In the genomic region with DNA sequence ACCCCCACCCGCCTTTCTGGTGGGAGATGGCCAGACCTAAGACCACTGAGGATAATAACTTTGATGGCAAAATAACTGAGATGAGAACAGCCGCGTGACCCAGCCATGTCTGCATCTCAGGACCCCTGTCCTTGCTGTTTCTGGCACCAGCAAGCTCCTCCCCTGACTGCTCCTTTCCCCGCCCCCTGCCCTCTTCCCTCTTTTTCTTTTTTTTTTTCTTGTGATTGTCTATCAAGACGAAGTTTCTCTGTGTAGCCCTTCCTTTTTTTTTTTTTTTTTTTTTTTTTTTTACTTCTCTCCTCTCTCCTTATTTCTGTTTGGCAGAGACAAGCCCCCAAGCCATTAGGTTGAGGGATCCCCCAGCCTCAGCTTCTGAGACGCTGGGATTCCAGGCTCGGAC, we compare ENCODE assay signal across 28 mouse cellular contexts. TPM values are rescaled to one million over a fixed set of nuclear protein-coding genes. Genes with fewer than 3 reads are reported as not detected.
DNase-seq lines count a peak whose midpoint lies in the region; ATAC-seq and TF ChIP-seq lines count a peak whose summit lies in the region.
"Had no signal": no experiment of that assay in that cellular context is flagged by ENCODE, and none has a peak within 500 bp of the region (broad histone marks: within the 10 kb centered on the region; RNA-seq: fewer than 3 reads in every experiment).

No protein-coding gene starts in this region.

- no peaks in the 10 kb centered on the region for H3K27me3 ChIP-seq in liver, embryonic 13.5 days
- no peaks in the 10 kb centered on the region for H3K27me3 ChIP-seq in MEL (ENCODE audit: control insufficient read depth in 1 of 2, insufficient read depth in 2 of 2, low read length in 2 of 2)
- H3K27me3 ChIP-seq in liver, embryonic 14.5 days (ENCODE audit: control insufficient read depth, insufficient read depth, low read length) = no peaks in the 10 kb centered on the region
- H3K27me3 ChIP-seq: embryonic facial prominence, embryonic 13.5 days; kidney, embryonic 15.5 days; limb, embryonic 13.5 days; midbrain, embryonic 15.5 days; neural tube, embryonic 13.5 days; Patski; stomach, embryonic 15.5 days had no signal

- H3K79me2 ChIP-seq in MEL (ENCODE audit: control insufficient read depth, insufficient read depth, low read length, poor library complexity) = no peaks in the 10 kb centered on the region

- intact Hi-C loops in heart, postnatal 36 days (cut with DNase I) = no loop called here

- no peak for DNase-seq in liver, embryonic 13.5 days
- DNase-seq in liver (no peak), MEL (ENCODE audit: low read depth, low spot score) (peak; percentile 74)
- no peak for DNase-seq in liver, embryonic 14.5 days (ENCODE audit: low read depth in 3 of 3, low spot score in 3 of 3)
- no peak for DNase-seq in heart, postnatal 36 days
- no peak for DNase-seq in kidney, postnatal 36 days
- DNase-seq: adrenal gland, postnatal 10 days; cerebellum, adult 18-20 months; cerebellum, postnatal 14 days; kidney, postnatal 4 days; layer of hippocampus, adult 9-11 months; lung, embryonic 14.5 days; retina, postnatal 1 day had no signal

- H3K9ac ChIP-seq in liver, embryonic 13.5 days = peak overlapping the region; percentile 72; the same call in 1 of the 2 replicates
- H3K9ac ChIP-seq in MEL (ENCODE audit: control insufficient read depth, low read depth, low read length, poor library complexity, severe bottlenecking) = no peak overlapping the region
- no peak overlapping the region for H3K9ac ChIP-seq in liver, embryonic 14.5 days (replicated peaks)
- H3K9ac ChIP-seq: embryonic facial prominence, embryonic 13.5 days; kidney, embryonic 15.5 days; limb, embryonic 13.5 days; lung, embryonic 14.5 days; midbrain, embryonic 15.5 days; neural tube, embryonic 13.5 days; stomach, embryonic 15.5 days had no signal

- TF ChIP-seq CTCF in MEL (IDR thresholded peaks at IDR 0.05 in 2 of 3, conservative IDR thresholded peaks at IDR 0.05 in 1 of 3; ENCODE audit: control insufficient read depth in 1 of 3, insufficient read depth in 1 of 3, low read depth in 2 of 3, low read length in 3 of 3, poor library complexity in 1 of 3, severe bottlenecking in 1 of 3) = no peak
- TF ChIP-seq CTCF in liver, embryonic 14.5 days (IDR thresholded peaks at IDR 0.05; ENCODE audit: low read depth) = no peak

- no peak overlapping the region for H3K4me3 ChIP-seq in liver, embryonic 13.5 days (replicated peaks)
- no peak overlapping the region for H3K4me3 ChIP-seq in MEL (ENCODE audit: control insufficient read depth in 1 of 2, insufficient read depth in 1 of 2, low read depth in 2 of 2, low read length in 2 of 2)
- H3K4me3 ChIP-seq in liver, embryonic 14.5 days (ENCODE audit: insufficient read depth in 1 of 2, low read depth in 2 of 2, low read length in 2 of 2) = no peak overlapping the region
- H3K4me3 ChIP-seq: embryonic facial prominence, embryonic 13.5 days; erythroblast, embryonic 14.5 days; kidney, embryonic 15.5 days; limb, embryonic 13.5 days; megakaryocyte, embryonic 14.5 days; midbrain, embryonic 15.5 days; neural tube, embryonic 13.5 days; stomach, embryonic 15.5 days had no signal

- no peak for TF ChIP-seq POLR2A in MEL (IDR thresholded peaks at IDR 0.05; ENCODE audit: control insufficient read depth in 1 of 2, insufficient read depth in 1 of 2, low read depth in 1 of 2, low read length in 2 of 2, poor library complexity in 1 of 2)

- H3K27ac ChIP-seq in liver, embryonic 13.5 days = peak overlapping the region; percentile 98
- H3K27ac ChIP-seq in MEL (ENCODE audit: control insufficient read depth, low read depth, low read length) = no peak overlapping the region
- peak overlapping the region; percentile 100 for H3K27ac ChIP-seq in liver, embryonic 14.5 days
- H3K27ac ChIP-seq: embryonic facial prominence, embryonic 13.5 days; kidney, embryonic 15.5 days; limb, embryonic 13.5 days; midbrain, embryonic 15.5 days; neural tube, embryonic 13.5 days; stomach, embryonic 15.5 days had no signal

- no peak for TF ChIP-seq EP300 in MEL (IDR thresholded peaks at IDR 0.05; ENCODE audit: low read depth in 1 of 2, low read length in 2 of 2)
- no peak for TF ChIP-seq EP300 in liver, embryonic 14.5 days (IDR thresholded peaks at IDR 0.05; ENCODE audit: low read depth)

- WGBS in liver, embryonic 13.5 days (ENCODE audit: insufficient replicate concordance) = 54% methylated on average over 7 of the region's 7 CpGs
- 58% methylated on average over 7 of the region's 7 CpGs for WGBS in liver, embryonic 14.5 days (ENCODE audit: insufficient replicate concordance)

- no peak for ATAC-seq in liver, embryonic 13.5 days (ENCODE audit: low read depth)
- no peak for ATAC-seq in liver, embryonic 14.5 days (ENCODE audit: insufficient read depth)
- ATAC-seq in CD4-positive, CD25-positive, alpha-beta regulatory T cell, adult 4 months = no peak
- ATAC-seq: activated CD4-positive, CD25-positive, alpha-beta regulatory T cell, adult 4 months; forebrain, embryonic 14.5 days; intestine, postnatal 0 days; midbrain, embryonic 15.5 days; Patski had no signal

- no peak overlapping the region for H3K4me2 ChIP-seq in liver, embryonic 13.5 days
- H3K4me2 ChIP-seq in liver, embryonic 14.5 days (ENCODE audit: low read depth) = no peak overlapping the region
- H3K4me2 ChIP-seq: embryonic facial prominence, embryonic 13.5 days; heart, embryonic 11.5 days; kidney, embryonic 15.5 days; limb, embryonic 13.5 days; lung, embryonic 14.5 days; midbrain, embryonic 15.5 days; neural tube, embryonic 13.5 days; stomach, embryonic 15.5 days had no signal

- H3K36me3 ChIP-seq in liver, embryonic 13.5 days = no peaks in the 10 kb centered on the region
- peaks cover 0 to 17% of the 10 kb centered on the region in 2 experiments; a peak in 2 of 4 replicates for H3K36me3 ChIP-seq in MEL (ENCODE audit: control insufficient read depth in 1 of 2, insufficient read depth in 2 of 2, low read length in 2 of 2)
- no peaks in the 10 kb centered on the region for H3K36me3 ChIP-seq in liver, embryonic 14.5 days (replicated peaks; ENCODE audit: control insufficient read depth, insufficient read depth, low read depth)
- H3K36me3 ChIP-seq: embryonic facial prominence, embryonic 13.5 days; kidney, embryonic 15.5 days; limb, embryonic 13.5 days; midbrain, embryonic 15.5 days; neural tube, embryonic 13.5 days; stomach, embryonic 15.5 days had no signal

- H3K9me3 ChIP-seq in liver, embryonic 13.5 days (replicated peaks) = peaks cover 5% of the 10 kb centered on the region; the same call in 1 of the 2 replicates
- no peaks in the 10 kb centered on the region for H3K9me3 ChIP-seq in MEL (replicated peaks; ENCODE audit: insufficient read depth, low read length)
- H3K9me3 ChIP-seq in liver, embryonic 14.5 days (ENCODE audit: control insufficient read depth, low read length) = peaks cover 4% of the 10 kb centered on the region; the same call in 1 of the 2 replicates
- H3K9me3 ChIP-seq: embryonic facial prominence, embryonic 13.5 days; midbrain, embryonic 15.5 days; stomach, embryonic 15.5 days had no signal

- H3K4me1 ChIP-seq in liver, embryonic 13.5 days (replicated peaks) = peaks cover 68% of the 10 kb centered on the region
- peaks cover 13 to 32% of the 10 kb centered on the region in 2 experiments for H3K4me1 ChIP-seq in MEL (ENCODE audit: control insufficient read depth in 1 of 2, insufficient read depth in 2 of 2, low read length in 2 of 2)
- peaks cover 49% of the 10 kb centered on the region in 2 experiments for H3K4me1 ChIP-seq in liver, embryonic 14.5 days (replicated peaks; ENCODE audit: control insufficient read depth in 2 of 2, insufficient read depth in 2 of 2, low read length in 1 of 2)
- H3K4me1 ChIP-seq: embryonic facial prominence, embryonic 13.5 days; kidney, embryonic 15.5 days; limb, embryonic 13.5 days; stomach, embryonic 15.5 days had no signal

- TF ChIP-seq RAD21 in MEL (IDR thresholded peaks at IDR 0.05; ENCODE audit: low read depth, low read length) = no peak

TF ChIP-seq in MEL, 35 proteins besides CTCF, POLR2A, EP300 and RAD21:
- TF ChIP-seq RCOR1 (IDR thresholded peaks at IDR 0.05; ENCODE audit: low read depth, low read length) = no peak
- no peak for TF ChIP-seq SMC3 (IDR thresholded peaks at IDR 0.05; ENCODE audit: low read depth, low read length)
- peak; percentile 98 for TF ChIP-seq ZNF384 (IDR thresholded peaks at IDR 0.05; ENCODE audit: low read depth, low read length)
- no peak for TF ChIP-seq MAX (IDR thresholded peaks at IDR 0.05; ENCODE audit: low read length)

RNA-seq across cellular contexts. Expression of gene Phospho1, which starts 13.5 kb away (rescaled TPM):
- polyA plus RNA-seq in liver, embryonic 13.5 days (2015; fragmentation: Nextera tagmentation; extraction: Ambion mirVana) = 5.2 and 6.2 TPM in 2 replicates
- 15.4 and 17.7 TPM in 2 replicates for total RNA-seq in MEL (2012; rRNA removed)
- polyA plus RNA-seq in MEL (2012; ENCODE audit: insufficient read depth in 1 of 2, insufficient read length in 2 of 2, low read depth in 1 of 2, low replicate concordance in 2 of 2, missing spikeins in 1 of 2) = 10 to 100 TPM in 1 of 2 experiments, not detected in 1; 76.0 TPM
- polyA plus RNA-seq in liver, embryonic 14.5 days (2012; rRNA removed) = 21.4 and 22.0 TPM in 2 replicates
- 5.7 and 6.6 TPM in 2 replicates for polyA plus RNA-seq in liver, embryonic 14.5 days (2014; fragmentation: Nextera tagmentation; extraction: Ambion mirVana)
- polyA plus RNA-seq in CD4-positive, CD25-positive, alpha-beta regulatory T cell, adult 4 months (2017; shearing (Covaris generic)) = not detected
- total RNA-seq in heart, postnatal 36 days (2021) = 100 to 1,000 TPM; 174 to 180 TPM
- polyA plus RNA-seq: activated CD4-positive, CD25-positive, alpha-beta regulatory T cell, adult 4 months; forebrain, embryonic 14.5 days; hindbrain, embryonic 11.5 days; kidney, embryonic 15.5 days; lung, embryonic 14.5 days; midbrain, embryonic 15.5 days; neural tube, embryonic 13.5 days had no signal

RNA-seq across cellular contexts. Expression of gene Gngt2, which starts 26.2 kb away (rescaled TPM):
- polyA plus RNA-seq in liver, embryonic 13.5 days (2015; fragmentation: Nextera tagmentation; extraction: Ambion mirVana) = 13.8 and 15.3 TPM in 2 replicates
- total RNA-seq in MEL (2012; rRNA removed) = 23.5 and 24.0 TPM in 2 replicates
- polyA plus RNA-seq in MEL (2012; ENCODE audit: insufficient read depth in 1 of 2, insufficient read length in 2 of 2, low read depth in 1 of 2, low replicate concordance in 2 of 2, missing spikeins in 1 of 2) = 10 to 100 TPM in 1 of 2 experiments, not detected in 1; 25.9 TPM
- polyA plus RNA-seq in liver, embryonic 14.5 days (2012; rRNA removed) = 6.9 and 13.0 TPM in 2 replicates
- 16.5 and 17.5 TPM in 2 replicates for polyA plus RNA-seq in liver, embryonic 14.5 days (2014; fragmentation: Nextera tagmentation; extraction: Ambion mirVana)
- 10 to 100 TPM; 56.7 to 64.5 TPM for polyA plus RNA-seq in CD4-positive, CD25-positive, alpha-beta regulatory T cell, adult 4 months (2017; shearing (Covaris generic))
- 10 to 100 TPM; 15.3 to 23.5 TPM for total RNA-seq in heart, postnatal 36 days (2021)
- polyA plus RNA-seq: Patski had no signal

RNA-seq across cellular contexts. Expression of gene Abi3, which starts 31.4 kb away (rescaled TPM):
- polyA plus RNA-seq in liver, embryonic 13.5 days (2015; fragmentation: Nextera tagmentation; extraction: Ambion mirVana) = 5.8 and 6.3 TPM in 2 replicates
- total RNA-seq in MEL (2012; rRNA removed) = 3.2 and 3.3 TPM in 2 replicates
- 10 to 100 TPM in 1 of 2 experiments, not detected in 1; 15.4 TPM for polyA plus RNA-seq in MEL (2012; ENCODE audit: insufficient read depth in 1 of 2, insufficient read length in 2 of 2, low read depth in 1 of 2, low replicate concordance in 2 of 2, missing spikeins in 1 of 2)
- polyA plus RNA-seq in liver, embryonic 14.5 days (2012; rRNA removed) = 4.9 and 6.2 TPM in 2 replicates
- 2.3 and 3.8 TPM in 2 replicates for polyA plus RNA-seq in liver, embryonic 14.5 days (2014; fragmentation: Nextera tagmentation; extraction: Ambion mirVana)
- polyA plus RNA-seq in CD4-positive, CD25-positive, alpha-beta regulatory T cell, adult 4 months (2017; shearing (Covaris generic)) = 10 to 100 TPM; 83.1 to 93.7 TPM
- total RNA-seq in heart, postnatal 36 days (2021) = 10 to 100 TPM in 1 of 2 experiments, 1 to 10 TPM in 1; 9.3 to 13.7 TPM
- polyA plus RNA-seq: Patski had no signal

Comparison
In these comparisons a context has a peak if more than half of its experiments do, and no peak if none do; other contexts are left out.
1. RNA of gene Abi3, which starts 31.4 kb away (polyA plus RNA-seq): 83.1 to 93.7 TPM in CD4-positive, CD25-positive, alpha-beta regulatory T cell, adult 4 months; 15.4 TPM in MEL, 5.8 to 6.3 TPM in liver, embryonic 13.5 days and 2.3 to 6.2 TPM in liver, embryonic 14.5 days; every median in the first group is over 4 times any median in the second.